ENCODE assay signal across 8 mouse cellular contexts in genomic region chr11:76577588-76578257, GRCm38 (mm10). TPM values are rescaled to one million over a fixed set of nuclear protein-coding genes. Genes with fewer than 3 reads are reported as not detected.
A peak's percentile ranks its signal among the peaks of the same experiment; 100 is the strongest.
DNase-seq lines count a peak whose midpoint lies in the region; ATAC-seq and TF ChIP-seq lines count a peak whose summit lies in the region.

No protein-coding gene starts in this region.

- H3K4me1 ChIP-seq in heart, embryonic 11.5 days (ENCODE audit: control insufficient read depth, insufficient read depth, low read length), result peaks cover 8% of the 10 kb centered on the region; the same call in 1 of the 2 replicates
- peaks cover 2% of the 10 kb centered on the region; the same call in 1 of the 2 replicates for H3K4me1 ChIP-seq in kidney, embryonic 14.5 days (ENCODE audit: control insufficient read depth, insufficient read depth, low read length)
- H3K4me1 ChIP-seq in limb, embryonic 14.5 days (ENCODE audit: control insufficient read depth, insufficient read depth, low read length), result no peaks in the 10 kb centered on the region

- no peaks in the 10 kb centered on the region for H3K36me3 ChIP-seq in heart, embryonic 11.5 days (ENCODE audit: control insufficient read depth, insufficient read depth, low read length)
- no peaks in the 10 kb centered on the region for H3K36me3 ChIP-seq in kidney, embryonic 14.5 days (ENCODE audit: control insufficient read depth, insufficient read depth, low read length)
- no peaks in the 10 kb centered on the region for H3K36me3 ChIP-seq in limb, embryonic 14.5 days (ENCODE audit: control insufficient read depth, insufficient read depth, low read length)
- no peaks in the 10 kb centered on the region for H3K36me3 ChIP-seq in myocyte (ENCODE audit: control insufficient read depth, insufficient read depth)

- no peaks in the 10 kb centered on the region for H3K9me3 ChIP-seq in heart, embryonic 11.5 days (replicated peaks; ENCODE audit: control insufficient read depth, low read length)
- no peaks in the 10 kb centered on the region for H3K9me3 ChIP-seq in kidney, embryonic 14.5 days (ENCODE audit: control insufficient read depth, low read length)
- no peaks in the 10 kb centered on the region for H3K9me3 ChIP-seq in limb, embryonic 14.5 days (ENCODE audit: control insufficient read depth, low read length)

- no peak for ATAC-seq in heart, embryonic 11.5 days (replicated peaks; ENCODE audit: insufficient number of reproducible peaks, low FRiP score, low TSS enrichment)
- peak; percentile 58; the same call in 1 of the 2 replicates for ATAC-seq in kidney, embryonic 14.5 days (ENCODE audit: low FRiP score, low TSS enrichment)
- peak; percentile 85 for ATAC-seq in limb, embryonic 14.5 days (ENCODE audit: low FRiP score, low read depth)

- no peak overlapping the region for H3K4me2 ChIP-seq in heart, embryonic 11.5 days
- H3K4me2 ChIP-seq in kidney, embryonic 14.5 days (replicated peaks; ENCODE audit: low read depth, low read length), result no peak overlapping the region
- no peak overlapping the region for H3K4me2 ChIP-seq in limb, embryonic 14.5 days (replicated peaks; ENCODE audit: low read depth, low read length, severe bottlenecking)
- peak overlapping the region; percentile 34 for H3K4me2 ChIP-seq in myocyte (ENCODE audit: low read depth)

- H3K9ac ChIP-seq in heart, embryonic 11.5 days (ENCODE audit: low read depth, low read length), result no peak overlapping the region
- H3K9ac ChIP-seq in kidney, embryonic 14.5 days (ENCODE audit: low read depth, low read length), result no peak overlapping the region
- no peak overlapping the region for H3K9ac ChIP-seq in limb, embryonic 14.5 days (ENCODE audit: low read depth, low read length, severe bottlenecking)

- no peak overlapping the region for H3ac ChIP-seq in myocyte (ENCODE audit: control insufficient read depth, insufficient read length)

- H3K79me2 ChIP-seq in myocyte (ENCODE audit: control insufficient read depth, insufficient read depth), result no peaks in the 10 kb centered on the region

- no peak for TF ChIP-seq POLR2A in limb, embryonic 14.5 days (IDR thresholded peaks at IDR 0.05; ENCODE audit: borderline replicate concordance, extremely low read depth, insufficient read depth, insufficient read length)
- TF ChIP-seq POLR2A in myocyte (IDR thresholded peaks at IDR 0.05; ENCODE audit: insufficient read length, low read depth), result no peak

- H3K4me3 ChIP-seq in heart, embryonic 11.5 days (ENCODE audit: low read depth, low read length), result no peak overlapping the region
- H3K4me3 ChIP-seq in kidney, embryonic 14.5 days (ENCODE audit: low read length), result no peak overlapping the region
- H3K4me3 ChIP-seq in limb, embryonic 14.5 days (replicated peaks; ENCODE audit: low read length), result no peak overlapping the region
- no peak overlapping the region for H3K4me3 ChIP-seq in myocyte

- 35% methylated on average over 12 of the region's 12 CpGs for whole genome bisulfite sequencing in heart, embryonic 11.5 days (ENCODE audit: insufficient replicate concordance)
- WGBS in kidney, embryonic 14.5 days, result 38% methylated on average over 12 of the region's 12 CpGs
- whole genome bisulfite sequencing in limb, embryonic 14.5 days, result 30% methylated on average over 12 of the region's 12 CpGs

- H3K27me3 ChIP-seq in heart, embryonic 11.5 days (ENCODE audit: control insufficient read depth, insufficient read depth, low read length), result no peaks in the 10 kb centered on the region; the same call in 1 of the 2 replicates
- H3K27me3 ChIP-seq in kidney, embryonic 14.5 days (ENCODE audit: control insufficient read depth, insufficient read depth, low read length), result no peaks in the 10 kb centered on the region
- H3K27me3 ChIP-seq in limb, embryonic 14.5 days (ENCODE audit: control insufficient read depth, insufficient read depth, low read length), result no peaks in the 10 kb centered on the region
- H3K27me3 ChIP-seq in myocyte (ENCODE audit: control insufficient read depth, insufficient read depth, insufficient read length), result no peaks in the 10 kb centered on the region

- no peak overlapping the region for H3K27ac ChIP-seq in heart, embryonic 11.5 days (ENCODE audit: low read depth, low read length)
- 0 out of 2 replicates have a peak overlapping the region, but pooled peaks have one; percentile 37 for H3K27ac ChIP-seq in kidney, embryonic 14.5 days (ENCODE audit: low read depth, low read length)
- H3K27ac ChIP-seq in limb, embryonic 14.5 days (replicated peaks; ENCODE audit: low read depth, low read length), result no peak overlapping the region

- DNase-seq in heart, adult 18-20 months, result peak; percentile 82 to 93
- peak; percentile 82 for DNase-seq in embryo, embryonic 11.5 days (ENCODE audit: low read depth, low spot score)
- DNase-seq in gonadal fat pad, adult 2 months (ENCODE audit: low read depth), result peak; percentile 22
- DNase-seq in limb, embryonic 14.5 days (ENCODE audit: low spot score), result peak; percentile 90
- DNase-seq in spleen, postnatal 36 days (ENCODE audit: low spot score in 2 of 2), result peak; percentile 64 to 67

TF ChIP-seq in myocyte, 11 proteins besides CTCF, POLR2A, EP300 and RAD21:
- TF ChIP-seq REST (IDR thresholded peaks at IDR 0.05; ENCODE audit: insufficient read depth, insufficient read length) (no peak), MYOD1 (IDR thresholded peaks at IDR 0.05; ENCODE audit: control insufficient read depth in 1 of 3, insufficient read length in 2 of 3, low read depth in 2 of 3) (no peak), USF1 (IDR thresholded peaks at IDR 0.05; ENCODE audit: low read depth) (no peak), CEBPB (IDR thresholded peaks at IDR 0.05; ENCODE audit: insufficient read depth, poor library complexity, severe bottlenecking) (no peak), SRF (IDR thresholded peaks at IDR 0.05; ENCODE audit: control insufficient read depth, insufficient read length, low read depth) (no peak), MYOG (IDR thresholded peaks at IDR 0.05; ENCODE audit: control insufficient read depth in 1 of 3, insufficient read depth in 1 of 3, insufficient read length in 2 of 3, low read depth in 2 of 3) (no peak), TCF12 (IDR thresholded peaks at IDR 0.05; ENCODE audit: insufficient read depth, poor library complexity, severe bottlenecking) (no peak), TCF3 (IDR thresholded peaks at IDR 0.05; ENCODE audit: insufficient read length, low read depth) (no peak), MAX (IDR thresholded peaks at IDR 0.05; ENCODE audit: low read depth) (no peak), POLR2AphosphoS2 (IDR thresholded peaks at IDR 0.05; ENCODE audit: insufficient read length, low read depth) (no peak), E2F4 (IDR thresholded peaks at IDR 0.05; ENCODE audit: insufficient read depth) (no peak)

RNA-seq across cellular contexts. Expression of gene Abr, which starts 44.4 kb away (rescaled TPM):
- 10 to 100 TPM; 24.8 to 29.7 TPM for total RNA-seq in heart, adult 18-20 months (2021)
- polyA plus RNA-seq in heart, embryonic 11.5 days (2014; fragmentation: Nextera tagmentation; extraction: Ambion mirVana), result 22.9 and 26.2 TPM in 2 replicates
- 39.9 and 44.5 TPM in 2 replicates for polyA plus RNA-seq in gonadal fat pad, adult 2 months (2012; rRNA removed)
- polyA plus RNA-seq in kidney, embryonic 14.5 days (2014; fragmentation: Nextera tagmentation; extraction: Ambion mirVana), result 31.8 and 57.7 TPM in 2 replicates
- 67.5 and 82.3 TPM in 2 replicates for polyA plus RNA-seq in limb, embryonic 14.5 days (2012; rRNA removed)
- polyA plus RNA-seq in limb, embryonic 14.5 days (2014; fragmentation: Nextera tagmentation; extraction: Ambion mirVana), result 39.7 and 44.5 TPM in 2 replicates
- polyA plus RNA-seq in myocyte (2012; fragmentation: generic; extraction: Trizol), result 81.3 TPM

Comparison
In these comparisons a context has a peak if more than half of its experiments do, and no peak if none do; other contexts are left out.
1. DNase-seq: peak in every context shown above with its lines; median percentile 90 in limb, embryonic 14.5 days; 88 in heart, adult 18-20 months; 82 in embryo, embryonic 11.5 days; 66 in spleen, postnatal 36 days; 22 in gonadal fat pad, adult 2 months.